Mouse (Mus musculus) G1E-ER4 (cell line): Measurements from ENCODE around the gene Tbc1d17. TPM values are rescaled to one million over a fixed set of nuclear protein-coding genes. Genes with fewer than 3 reads are reported as not detected.

ENCODE experiments used
- GATA1 ChIP-seq: IDR thresholded peaks from one replicate; pipeline ENCODE4 v1.8.0; 2012; ENCODE audit warnings: low read length, inconsistent platforms
- polyA plus RNA-seq: library from polyadenylated mRNA; stranded (reverse); fragments of >175 nt; gene quantifications from 2 replicates; pipeline ENCODE4 v1.2.3, GENCODE M21; 2012

Tbc1d17 gene
- polyA plus RNA-seq, 1 experiment = 87.2 TPM

GRCm38 (mm10) chr7:44860576-44861428, 11.9 kb upstream of the Tbc1d17 start:
- no peak for TF ChIP-seq GATA1

- TF ChIP-seq GATA1 = no peak
These were observed 11.0 kb upstream of the Tbc1d17 start for GRCm38 (mm10) chr7:44859896-44860295.

GRCm38 (mm10) chr7:44857905-44858304, 9.0 kb upstream of the Tbc1d17 start:
- TF ChIP-seq GATA1 = no peak

GRCm38 (mm10) chr7:44857042-44857552, 8.2 kb upstream of the Tbc1d17 start, which contains the start of gene Pnkp:
TSS of gene Pnkp (plus strand) at chr7:44857139.
- no peak for TF ChIP-seq GATA1

- no peak for TF ChIP-seq GATA1
These were observed 7.5 kb upstream of the Tbc1d17 start for GRCm38 (mm10) chr7:44856265-44856916.

- TF ChIP-seq GATA1 = no peak
These were observed 6.2 kb upstream of the Tbc1d17 start for GRCm38 (mm10) chr7:44855036-44855435.

- TF ChIP-seq GATA1 = no peak
These were observed 5.6 kb upstream of the Tbc1d17 start for GRCm38 (mm10) chr7:44854356-44855031.

- TF ChIP-seq GATA1 = no peak
These were observed 4.9 kb upstream of the Tbc1d17 start for GRCm38 (mm10) chr7:44853596-44854355.

GRCm38 (mm10) chr7:44853065-44853464, 4.2 kb upstream of the Tbc1d17 start:
- TF ChIP-seq GATA1 = no peak

- no peak for TF ChIP-seq GATA1
These were observed 3.6 kb upstream of the Tbc1d17 start for GRCm38 (mm10) chr7:44852259-44853027.

GRCm38 (mm10) chr7:44851625-44852234, 2.9 kb upstream of the Tbc1d17 start:
- no peak for TF ChIP-seq GATA1

- TF ChIP-seq GATA1 = no peak
These were observed 2.1 kb upstream of the Tbc1d17 start for GRCm38 (mm10) chr7:44850789-44851624.

- no peak for TF ChIP-seq GATA1
These were observed 1.3 kb upstream of the Tbc1d17 start for GRCm38 (mm10) chr7:44850146-44850545.
